Mouse (Mus musculus) intestine, postnatal 0 days (tissue): ENCODE measurements around the gene Edn2. TPM values are rescaled to one million over a fixed set of nuclear protein-coding genes. Genes with fewer than 3 reads are reported as not detected.

Experiments used
- ATAC-seq: fragments of 200-750 bp; cut with Nextera tagmentation; 2 replicates; pipeline ENCODE4 v1.8.0; 2017; ENCODE audit warnings: mild to moderate bottlenecking, moderate TSS enrichment, moderate library complexity
- H3K27ac ChIP-seq: fragments of 300-500 bp; sonication (generic); 2 replicates; pipeline ENCODE4 v1.5.1; 2014; ENCODE audit warnings: mild to moderate bottlenecking, low read depth, low read length, moderate library complexity
- H3K27me3 ChIP-seq: fragments of 300-500 bp; sonication (generic); replicated peaks from 2 replicates; pipeline ENCODE4 v1.6.1; 2014; ENCODE audit warnings: low read length, mixed read lengths; ENCODE audit not compliant: control insufficient read depth, insufficient read depth
- H3K36me3 ChIP-seq: fragments of 300-500 bp; sonication (generic); 2 replicates; pipeline ENCODE4 v1.6.1; 2014; ENCODE audit warnings: mild to moderate bottlenecking, moderate library complexity; ENCODE audit not compliant: control insufficient read depth, insufficient read depth
- H3K4me1 ChIP-seq: fragments of 300-500 bp; sonication (generic); replicated peaks from 2 replicates; pipeline ENCODE4 v1.6.1; 2014; ENCODE audit warnings: antibody characterized with exemption, low read length, mixed read lengths; ENCODE audit not compliant: control insufficient read depth, insufficient read depth
- H3K4me2 ChIP-seq: fragments of 300-500 bp; sonication (generic); replicated peaks from 2 replicates; pipeline ENCODE4 v1.6.1; 2014; ENCODE audit warnings: low read depth, mild to moderate bottlenecking, moderate library complexity
- H3K4me3 ChIP-seq: fragments of 300-500 bp; sonication (generic); 2 replicates; pipeline ENCODE4 v1.5.1; 2014; ENCODE audit warnings: low read depth, low read length
- H3K9ac ChIP-seq: fragments of 300-500 bp; sonication (generic); 2 replicates; pipeline ENCODE4 v1.6.1; 2014; ENCODE audit warnings: mild to moderate bottlenecking, low read depth, low read length
- H3K9me3 ChIP-seq: fragments of 300-500 bp; sonication (generic); 2 replicates; pipeline ENCODE4 v1.6.1; 2016; ENCODE audit warnings: mixed run types; ENCODE audit not compliant: control insufficient read depth
- CTCF ChIP-seq: sonication (generic); IDR thresholded peaks from 2 replicates; pipeline ENCODE4 v1.5.1; 2016; ENCODE audit warnings: low read depth, mild to moderate bottlenecking, control low read depth, antibody characterized with exemption, moderate library complexity
- polyA plus RNA-seq: library from polyadenylated mRNA; unstranded; fragments of >200 nt; fragmentation: Nextera tagmentation; extraction: Ambion mirVana; gene quantifications from 2 replicates; pipeline ENCODE4 v1.2.1, GENCODE M21; 2015

Gene Edn2
- polyA plus RNA-seq, 1 experiment from 2014 or later: 5.6 TPM

DNA sequence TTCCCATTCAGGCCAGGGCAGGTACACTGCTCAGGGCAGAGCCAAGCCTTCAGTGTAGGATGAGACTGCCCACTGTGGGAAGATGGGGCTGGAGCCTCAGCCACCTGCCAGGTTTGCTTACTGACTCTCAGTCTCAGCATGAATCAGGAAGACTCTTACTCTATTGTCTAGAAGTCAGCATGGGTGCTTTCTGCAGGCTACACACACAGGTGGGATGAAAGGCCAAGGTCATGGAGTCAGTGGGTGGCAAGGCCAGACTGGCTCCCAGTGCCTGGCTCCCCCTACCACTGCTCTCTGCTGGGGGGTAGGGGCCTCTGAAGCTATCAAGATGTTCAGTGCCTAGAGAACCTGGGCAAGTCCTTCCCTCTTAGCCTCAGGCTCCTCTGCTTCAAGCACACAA, 55.9 kb downstream of the Edn2 start:
- no peak overlapping the region for H3K4me2 ChIP-seq
- H3K9ac ChIP-seq: no peak overlapping the region
- no peaks in the 10 kb centered on the region for H3K36me3 ChIP-seq
- no peak for ATAC-seq
- no peak for TF ChIP-seq CTCF
- no peaks in the 10 kb centered on the region for H3K9me3 ChIP-seq
- no peak overlapping the region for H3K4me3 ChIP-seq
- H3K4me1 ChIP-seq: no peaks in the 10 kb centered on the region
- no peak overlapping the region for H3K27ac ChIP-seq
- no peaks in the 10 kb centered on the region for H3K27me3 ChIP-seq

Other genes with a start within 250 kb of the Edn2 start
- not detected in 2 replicates for gene AL607142.1, start 96.2 kb upstream of the Edn2 start, polyA plus RNA-seq
- 0.17 and 0.20 TPM in 2 replicates for gene Foxo6, start 126.1 kb downstream of the Edn2 start, polyA plus RNA-seq
- 19.8 and 21.8 TPM in 2 replicates for gene Scmh1, start 244.1 kb downstream of the Edn2 start, polyA plus RNA-seq